In the genomic region with DNA sequence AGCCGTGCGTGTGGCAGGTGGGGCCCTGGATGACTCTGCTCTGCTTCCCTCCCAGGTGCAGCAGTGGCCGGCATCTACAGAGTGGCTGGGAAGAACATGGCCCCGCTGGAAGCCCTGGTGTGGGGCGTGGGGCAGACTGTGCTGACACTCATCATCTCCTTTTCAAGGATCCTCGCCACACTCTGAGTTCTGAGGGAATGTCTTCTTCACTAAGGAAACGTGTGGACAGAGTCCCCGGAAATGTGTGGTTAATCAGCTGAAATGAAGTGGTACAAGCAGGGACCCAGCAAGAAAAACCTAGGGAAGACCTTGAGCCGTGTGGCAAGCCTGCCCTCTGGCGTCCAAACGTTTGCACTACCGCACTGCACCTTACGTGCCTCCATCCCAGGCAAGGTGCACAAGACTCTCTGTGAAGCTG, we compare ENCODE assay signal across 8 mouse cellular contexts. TPM values are rescaled to one million over a fixed set of nuclear protein-coding genes. Genes with fewer than 3 reads are reported as not detected.
DNase-seq lines count a peak whose midpoint lies in the region; ATAC-seq lines count a peak whose summit lies in the region.
"Had no signal": no experiment of that assay in that cellular context is flagged by ENCODE, and none has a peak within 500 bp of the region (broad histone marks: within the 10 kb centered on the region; RNA-seq: fewer than 3 reads in every experiment).

No protein-coding gene starts in this region.

- H3K27ac ChIP-seq in hindbrain, embryonic 16.5 days (ENCODE audit: low read depth, low read length), result no peak overlapping the region
- H3K27ac ChIP-seq: neural tube, embryonic 12.5 days had no signal

- no peak overlapping the region for H3K4me2 ChIP-seq in hindbrain, embryonic 16.5 days (ENCODE audit: low read length)
- H3K4me2 ChIP-seq: neural tube, embryonic 12.5 days had no signal

- peak; percentile 58 for DNase-seq in T-cell, adult 2 months (ENCODE audit: low spot score)
- DNase-seq in cerebellum, adult 18-20 months, result peak; percentile 73 to 83
- DNase-seq in forelimb bud, embryonic 11.5 days (ENCODE audit: low read depth, low spot score), result peak; percentile 66
- peak; percentile 66 to 72 for DNase-seq in layer of hippocampus, postnatal 36 days
- peak; percentile 76 for DNase-seq in right cerebral cortex, postnatal 25 days

- no peak overlapping the region for H3K4me3 ChIP-seq in hindbrain, embryonic 16.5 days (ENCODE audit: low read length)
- H3K4me3 ChIP-seq: neural tube, embryonic 12.5 days had no signal

- no peaks in the 10 kb centered on the region for H3K9me3 ChIP-seq in hindbrain, embryonic 16.5 days (ENCODE audit: control insufficient read depth, low read length)
- H3K9me3 ChIP-seq: neural tube, embryonic 12.5 days had no signal

- no peak overlapping the region for H3K9ac ChIP-seq in hindbrain, embryonic 16.5 days (ENCODE audit: low read depth, low read length)
- H3K9ac ChIP-seq: neural tube, embryonic 12.5 days had no signal

- peak; percentile 76 for ATAC-seq in hindbrain, embryonic 16.5 days
- peak; percentile 99 for ATAC-seq in megakaryocyte progenitor cell, adult 5-6 weeks (replicated peaks; ENCODE audit: poor library complexity)

- 29% methylated on average over 13 of the region's 13 CpGs for WGBS in hindbrain, embryonic 16.5 days

- H3K4me1 ChIP-seq in hindbrain, embryonic 16.5 days (ENCODE audit: control insufficient read depth, insufficient read depth, low read depth, low read length), result no peaks in the 10 kb centered on the region; the same call in 1 of the 2 replicates
- H3K4me1 ChIP-seq: neural tube, embryonic 12.5 days had no signal

- H3K36me3 ChIP-seq in hindbrain, embryonic 16.5 days (ENCODE audit: control insufficient read depth, insufficient read depth, low read length), result no peaks in the 10 kb centered on the region
- H3K36me3 ChIP-seq: neural tube, embryonic 12.5 days had no signal

- no peaks in the 10 kb centered on the region for H3K27me3 ChIP-seq in hindbrain, embryonic 16.5 days (replicated peaks; ENCODE audit: control insufficient read depth, insufficient read depth, low read length)
- H3K27me3 ChIP-seq: neural tube, embryonic 12.5 days had no signal

RNA-seq across cellular contexts. Expression of gene Tmem170b, which starts 28.7 kb away (rescaled TPM):
- polyA plus RNA-seq in hindbrain, embryonic 16.5 days (2015; fragmentation: Nextera tagmentation; extraction: Ambion mirVana), result 40.4 and 47.3 TPM in 2 replicates
- total RNA-seq in layer of hippocampus, postnatal 36 days (2021), result 100 to 1,000 TPM in 1 of 2 experiments, 10 to 100 TPM in 1; 99.0 to 101 TPM
- total RNA-seq in megakaryocyte progenitor cell, adult 5-6 weeks (2015), result 27.3 and 31.5 TPM in 2 replicates
- 18.9 and 22.4 TPM in 2 replicates for total RNA-seq in megakaryocyte progenitor cell, adult 5-6 weeks (2017)
